Mouse (Mus musculus): ENCODE measurements around the gene Rgs7bp. TPM values are rescaled to one million over a fixed set of nuclear protein-coding genes. Genes with fewer than 3 reads are reported as not detected.

Rgs7bp gene
- polyA plus RNA-seq, 1 experiment = 0.11 TPM

DNA sequence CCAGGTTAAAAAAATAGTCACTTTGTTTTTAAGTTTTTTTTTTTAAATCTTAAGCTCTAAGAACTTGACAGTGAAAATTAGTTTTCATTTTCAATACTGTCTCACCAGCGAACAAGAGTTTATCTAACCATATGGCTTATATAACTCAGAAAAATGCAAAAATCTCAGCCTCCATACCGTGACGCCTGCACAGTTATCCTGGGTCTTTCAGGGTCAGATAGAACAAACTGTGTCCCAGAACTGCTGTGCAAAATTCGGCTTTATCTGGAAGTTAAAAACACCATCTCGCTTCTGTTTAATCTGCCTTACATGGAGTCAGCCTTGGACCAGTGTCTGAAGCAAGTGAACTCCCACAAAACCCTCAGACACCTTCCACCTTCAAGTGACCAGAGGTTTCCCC lies 70.7 kb downstream of the Rgs7bp start:
- H3K4me3 ChIP-seq (ENCODE audit: control insufficient read depth, low read depth, low read length) = no peak overlapping the region
- H3K27me3 ChIP-seq (ENCODE audit: control insufficient read depth, insufficient read depth, low read length) = no peaks in the 10 kb centered on the region
- no peaks in the 10 kb centered on the region for H3K36me3 ChIP-seq (ENCODE audit: control insufficient read depth, insufficient read depth, low read length)
- no peak overlapping the region for H3K27ac ChIP-seq (ENCODE audit: control insufficient read depth, insufficient read depth, low read depth, low read length)
- TF ChIP-seq CTCF (IDR thresholded peaks at IDR 0.05; ENCODE audit: control insufficient read depth, insufficient read depth, insufficient replicate concordance, low read depth, low read length) (no peak), POLR2A (IDR thresholded peaks at IDR 0.05; ENCODE audit: control insufficient read depth, low read depth, low read length) (no peak)
- H3K4me1 ChIP-seq (ENCODE audit: control insufficient read depth, insufficient read depth, low read length) = no peaks in the 10 kb centered on the region

DNA sequence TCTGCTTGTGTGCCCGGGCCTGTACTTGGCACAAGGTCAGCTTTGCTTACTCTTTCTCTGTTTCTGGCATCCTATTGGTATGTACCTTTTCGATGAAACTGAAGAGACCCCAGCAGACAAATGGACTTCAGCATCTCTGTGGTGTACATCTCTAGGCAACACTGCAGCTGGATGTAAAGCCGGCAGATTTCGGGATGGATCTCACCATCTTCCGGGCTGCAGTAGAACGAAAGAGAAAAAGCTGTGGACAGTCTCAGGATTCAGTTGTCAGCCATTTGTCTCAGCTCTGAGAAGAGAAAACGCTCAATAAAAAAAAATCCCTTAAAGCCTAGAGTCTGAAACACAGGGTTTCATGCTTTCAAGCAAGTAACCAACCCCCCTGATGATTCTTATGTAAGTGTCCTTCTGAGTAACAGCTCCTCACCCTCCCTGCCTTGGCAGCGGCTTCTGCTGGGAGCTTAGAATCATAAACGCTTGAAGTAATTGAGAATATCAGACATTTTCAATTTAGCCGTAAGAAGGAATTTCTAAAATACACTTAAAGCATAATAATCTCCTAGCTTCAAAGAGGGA lies 71.9 kb downstream of the Rgs7bp start:
- no peaks in the 10 kb centered on the region for H3K4me1 ChIP-seq (ENCODE audit: control insufficient read depth, insufficient read depth, low read length)
- no peak overlapping the region for H3K4me3 ChIP-seq (ENCODE audit: control insufficient read depth, low read depth, low read length)
- H3K27ac ChIP-seq (ENCODE audit: control insufficient read depth, insufficient read depth, low read depth, low read length) = no peak overlapping the region
- no peaks in the 10 kb centered on the region for H3K36me3 ChIP-seq (ENCODE audit: control insufficient read depth, insufficient read depth, low read length)
- no peak for TF ChIP-seq POLR2A (IDR thresholded peaks at IDR 0.05; ENCODE audit: control insufficient read depth, low read depth, low read length)
- TF ChIP-seq CTCF (IDR thresholded peaks at IDR 0.05; ENCODE audit: control insufficient read depth, insufficient read depth, insufficient replicate concordance, low read depth, low read length) = no peak
- H3K27me3 ChIP-seq (ENCODE audit: control insufficient read depth, insufficient read depth, low read length) = no peaks in the 10 kb centered on the region

DNA sequence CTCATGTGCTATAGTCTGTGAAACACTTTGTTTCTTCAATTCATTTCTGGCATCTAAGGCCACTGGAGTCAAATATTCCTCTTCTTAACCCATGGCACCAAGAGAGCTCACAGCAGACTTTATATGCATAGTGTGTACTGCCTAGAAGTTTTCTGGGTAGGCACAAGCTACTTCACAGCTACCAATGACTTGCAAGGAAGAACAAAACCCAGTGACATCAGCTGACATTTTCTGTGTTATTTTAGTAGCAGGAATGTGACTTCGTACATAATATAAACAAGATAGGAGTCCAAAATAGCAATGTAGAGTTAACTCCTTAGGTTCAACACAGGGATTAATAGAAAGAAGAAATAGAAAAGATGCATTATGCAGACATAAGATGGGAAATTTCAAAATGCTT lies 76.6 kb downstream of the Rgs7bp start:
- H3K4me3 ChIP-seq (ENCODE audit: control insufficient read depth, low read depth, low read length) = no peak overlapping the region
- TF ChIP-seq CTCF (IDR thresholded peaks at IDR 0.05; ENCODE audit: control insufficient read depth, insufficient read depth, insufficient replicate concordance, low read depth, low read length) (no peak), POLR2A (IDR thresholded peaks at IDR 0.05; ENCODE audit: control insufficient read depth, low read depth, low read length) (no peak)
- H3K27me3 ChIP-seq (ENCODE audit: control insufficient read depth, insufficient read depth, low read length) = no peaks in the 10 kb centered on the region
- no peaks in the 10 kb centered on the region for H3K36me3 ChIP-seq (ENCODE audit: control insufficient read depth, insufficient read depth, low read length)
- H3K27ac ChIP-seq (ENCODE audit: control insufficient read depth, insufficient read depth, low read depth, low read length) = no peak overlapping the region
- H3K4me1 ChIP-seq (ENCODE audit: control insufficient read depth, insufficient read depth, low read length) = no peaks in the 10 kb centered on the region

DNA sequence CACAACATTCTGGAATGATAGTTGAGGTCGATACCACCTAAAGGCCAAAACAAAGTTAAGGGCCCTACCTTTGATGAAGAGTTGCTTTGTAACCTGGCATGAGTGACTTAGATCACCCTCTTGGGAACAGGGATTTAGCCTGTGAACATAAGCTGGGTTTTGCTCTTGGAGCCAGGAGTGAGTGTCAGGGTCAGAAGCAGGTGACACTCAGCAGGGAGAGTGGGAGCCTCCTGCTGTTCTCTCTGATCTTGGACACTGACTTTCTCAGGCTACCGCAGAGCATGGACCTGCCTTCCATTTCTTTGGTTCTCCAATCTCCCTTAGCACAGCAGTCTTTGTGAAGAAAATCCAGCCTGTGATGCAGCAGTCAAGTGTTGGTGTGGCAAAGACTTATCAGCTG lies 87.2 kb downstream of the Rgs7bp start:
- no peak for TF ChIP-seq CTCF (IDR thresholded peaks at IDR 0.05; ENCODE audit: control insufficient read depth, insufficient read depth, insufficient replicate concordance, low read depth, low read length)
- no peak for TF ChIP-seq POLR2A (IDR thresholded peaks at IDR 0.05; ENCODE audit: control insufficient read depth, low read depth, low read length)
- Histone ChIP-seq H3K36me3 (ENCODE audit: control insufficient read depth, insufficient read depth, low read length) (no peaks in the 10 kb centered on the region), H3K27me3 (ENCODE audit: control insufficient read depth, insufficient read depth, low read length) (no peaks in the 10 kb centered on the region), H3K4me3 (ENCODE audit: control insufficient read depth, low read depth, low read length) (no peak overlapping the region), H3K4me1 (ENCODE audit: control insufficient read depth, insufficient read depth, low read length) (peaks cover 4% of the 10 kb centered on the region; the same call in 1 of the 2 replicates), H3K27ac (ENCODE audit: control insufficient read depth, insufficient read depth, low read depth, low read length) (no peak overlapping the region)

DNA sequence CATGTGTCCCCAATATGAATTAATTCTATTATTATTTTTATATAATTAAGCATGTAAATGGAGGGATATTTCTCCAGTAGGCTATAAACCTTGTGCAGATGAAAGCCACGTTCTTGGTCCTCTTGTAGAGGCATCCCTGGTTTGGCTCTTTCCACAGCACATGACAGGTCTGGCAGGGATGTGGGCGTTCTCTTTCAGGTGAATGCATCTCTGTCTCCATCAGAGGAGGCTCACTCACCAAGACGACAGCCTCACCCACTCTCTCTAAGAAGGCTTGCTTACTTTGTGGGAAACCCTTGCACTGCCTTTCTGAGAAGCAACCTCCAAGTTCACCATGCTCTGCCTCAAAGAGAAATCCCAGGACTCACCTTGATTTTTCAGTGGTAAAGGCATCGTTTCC lies 91.0 kb downstream of the Rgs7bp start:
- H3K27ac ChIP-seq (ENCODE audit: control insufficient read depth, insufficient read depth, low read depth, low read length) = no peak overlapping the region
- no peaks in the 10 kb centered on the region for H3K27me3 ChIP-seq (ENCODE audit: control insufficient read depth, insufficient read depth, low read length)
- no peaks in the 10 kb centered on the region for H3K36me3 ChIP-seq (ENCODE audit: control insufficient read depth, insufficient read depth, low read length)
- no peak overlapping the region for H3K4me3 ChIP-seq (ENCODE audit: control insufficient read depth, low read depth, low read length)
- H3K4me1 ChIP-seq (ENCODE audit: control insufficient read depth, insufficient read depth, low read length) = peaks cover 4% of the 10 kb centered on the region; the same call in 1 of the 2 replicates
- TF ChIP-seq CTCF (IDR thresholded peaks at IDR 0.05; ENCODE audit: control insufficient read depth, insufficient read depth, insufficient replicate concordance, low read depth, low read length) (no peak), POLR2A (IDR thresholded peaks at IDR 0.05; ENCODE audit: control insufficient read depth, low read depth, low read length) (no peak)

DNA sequence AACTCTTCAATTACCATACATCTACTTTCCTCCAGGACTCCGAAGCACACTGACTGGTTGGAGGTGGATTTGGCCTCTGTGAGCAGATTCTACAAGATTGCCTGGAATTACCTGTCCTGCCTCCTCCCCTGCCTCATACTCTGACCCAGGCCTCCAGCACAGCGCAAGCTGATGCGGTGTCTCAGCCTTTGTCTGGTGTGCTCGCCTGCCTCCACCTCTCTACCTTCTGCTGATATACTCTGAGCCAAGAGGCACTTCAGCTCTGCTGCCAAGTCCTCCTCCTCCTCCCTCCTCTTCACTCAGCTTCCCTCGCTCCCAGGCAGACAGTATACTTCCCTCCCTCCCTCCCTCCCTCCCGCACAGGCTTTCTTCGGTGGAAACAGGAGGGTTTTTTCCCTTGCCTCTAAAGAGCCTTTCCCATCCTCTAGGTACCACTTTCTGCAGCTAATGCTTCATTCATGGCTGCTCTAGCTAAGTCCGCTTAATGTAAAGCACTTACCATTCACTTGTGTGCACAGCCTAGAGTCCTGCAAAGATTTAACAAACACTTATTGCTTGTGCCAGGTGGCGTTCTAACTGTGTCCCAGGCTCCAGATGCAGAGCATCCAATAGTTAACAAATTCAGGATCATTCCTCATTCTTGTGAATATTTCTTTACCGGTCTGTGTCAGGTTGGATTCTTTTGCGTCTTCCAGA lies 91.9 kb downstream of the Rgs7bp start:
- Histone ChIP-seq H3K4me1 (ENCODE audit: control insufficient read depth, insufficient read depth, low read length) (peaks cover 4% of the 10 kb centered on the region; the same call in 1 of the 2 replicates), H3K4me3 (ENCODE audit: control insufficient read depth, low read depth, low read length) (no peak overlapping the region), H3K27ac (ENCODE audit: control insufficient read depth, insufficient read depth, low read depth, low read length) (no peak overlapping the region), H3K36me3 (ENCODE audit: control insufficient read depth, insufficient read depth, low read length) (no peaks in the 10 kb centered on the region), H3K27me3 (ENCODE audit: control insufficient read depth, insufficient read depth, low read length) (no peaks in the 10 kb centered on the region)
- no peak for TF ChIP-seq POLR2A (IDR thresholded peaks at IDR 0.05; ENCODE audit: control insufficient read depth, low read depth, low read length)
- no peak for TF ChIP-seq CTCF (IDR thresholded peaks at IDR 0.05; ENCODE audit: control insufficient read depth, insufficient read depth, insufficient replicate concordance, low read depth, low read length)

DNA sequence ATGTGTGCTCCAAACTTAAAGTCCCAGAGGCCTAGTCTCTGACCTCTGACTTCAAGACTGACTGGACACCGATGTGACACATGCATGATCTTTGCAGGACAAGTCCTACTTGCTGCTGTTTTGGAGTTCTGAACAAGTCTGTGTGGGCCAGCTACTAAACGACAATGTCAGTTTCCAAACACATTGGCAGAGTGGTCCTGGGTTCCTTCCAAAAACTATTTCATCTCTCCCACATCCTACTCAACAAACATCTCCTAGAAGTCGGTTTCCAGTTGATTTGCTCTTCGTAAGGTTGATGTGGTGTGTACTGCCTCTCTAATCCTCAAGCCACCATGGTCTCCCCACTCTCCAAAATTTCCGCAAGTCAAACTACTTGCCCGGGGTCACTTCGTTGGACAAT lies 92.6 kb downstream of the Rgs7bp start:
- H3K27ac ChIP-seq (ENCODE audit: control insufficient read depth, insufficient read depth, low read depth, low read length) = no peak overlapping the region
- H3K36me3 ChIP-seq (ENCODE audit: control insufficient read depth, insufficient read depth, low read length) = no peaks in the 10 kb centered on the region
- H3K4me3 ChIP-seq (ENCODE audit: control insufficient read depth, low read depth, low read length) = no peak overlapping the region
- H3K27me3 ChIP-seq (ENCODE audit: control insufficient read depth, insufficient read depth, low read length) = no peaks in the 10 kb centered on the region
- TF ChIP-seq CTCF (IDR thresholded peaks at IDR 0.05; ENCODE audit: control insufficient read depth, insufficient read depth, insufficient replicate concordance, low read depth, low read length) = no peak
- no peak for TF ChIP-seq POLR2A (IDR thresholded peaks at IDR 0.05; ENCODE audit: control insufficient read depth, low read depth, low read length)
- H3K4me1 ChIP-seq (ENCODE audit: control insufficient read depth, insufficient read depth, low read length) = peaks cover 4% of the 10 kb centered on the region; the same call in 1 of the 2 replicates

Data from testis, adult 2 months (tissue).